Mouse (Mus musculus): Measurements from ENCODE around the gene Rilpl1. TPM values are rescaled to one million over a fixed set of nuclear protein-coding genes. Genes with fewer than 3 reads are reported as not detected.
A peak's percentile ranks its signal among the peaks of the same experiment; 100 is the strongest.

The Rilpl1 gene
- polyA plus RNA-seq, 1 experiment from 2014 or later = 28.3 TPM

DNA sequence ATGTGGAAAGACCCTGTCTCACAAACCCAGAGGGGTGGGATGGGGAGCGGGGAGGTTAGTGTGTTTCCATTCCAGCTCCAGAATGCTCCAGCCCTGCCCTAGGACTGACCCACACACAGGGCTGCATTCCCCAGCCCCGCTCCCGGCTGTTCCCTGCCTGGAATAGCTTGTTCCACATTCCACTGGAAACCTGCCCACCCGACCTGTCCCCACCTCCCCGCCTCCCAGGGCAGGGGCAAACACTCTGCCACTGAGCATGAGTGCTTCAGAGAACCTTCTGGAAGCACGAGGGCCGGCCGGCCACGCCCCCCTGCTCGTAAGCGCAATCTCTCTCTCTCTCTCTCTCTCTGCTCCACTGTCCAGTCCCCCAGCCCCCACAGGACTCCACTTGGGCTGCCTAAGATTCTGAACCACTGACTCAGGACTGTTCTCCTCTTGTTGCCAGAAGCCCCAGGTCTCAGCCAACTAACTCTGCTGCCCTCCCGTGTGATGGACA lies 21.4 kb downstream of the Rilpl1 start:
- H3K9ac ChIP-seq (ENCODE audit: low read length) = peak overlapping the region; percentile 4; the same call in 1 of the 2 replicates
- ATAC-seq (ENCODE audit: insufficient number of reproducible peaks, insufficient read depth, low FRiP score, low read depth) = peak; percentile 84
- H3K4me3 ChIP-seq (ENCODE audit: control insufficient read depth in 1 of 2, insufficient read depth in 1 of 2, low read depth in 1 of 2, low read length in 2 of 2) = no peak overlapping the region
- peaks cover 70% of the 10 kb centered on the region for H3K36me3 ChIP-seq (ENCODE audit: control insufficient read depth, insufficient read depth, low read length)
- H3K27me3 ChIP-seq (ENCODE audit: control insufficient read depth, insufficient read depth, low read length) = no peaks in the 10 kb centered on the region
- no peaks in the 10 kb centered on the region for H3K9me3 ChIP-seq (ENCODE audit: control insufficient read depth, low read length)
- H3K4me2 ChIP-seq (ENCODE audit: low read length) = peak overlapping the region; percentile 21; the same call in 1 of the 2 replicates
- WGBS = 41% methylated on average over 12 of the region's 12 CpGs
- H3K27ac ChIP-seq (replicated peaks in 1 of 2; ENCODE audit: control insufficient read depth in 1 of 2, insufficient read depth in 1 of 2, low read depth in 2 of 2, low read length in 2 of 2) = peak overlapping the region; percentile 12 to 68
- H3K4me1 ChIP-seq (ENCODE audit: control insufficient read depth in 2 of 2, insufficient read depth in 2 of 2, low read length in 2 of 2) = peaks cover 7 to 19% of the 10 kb centered on the region in 2 experiments

DNA sequence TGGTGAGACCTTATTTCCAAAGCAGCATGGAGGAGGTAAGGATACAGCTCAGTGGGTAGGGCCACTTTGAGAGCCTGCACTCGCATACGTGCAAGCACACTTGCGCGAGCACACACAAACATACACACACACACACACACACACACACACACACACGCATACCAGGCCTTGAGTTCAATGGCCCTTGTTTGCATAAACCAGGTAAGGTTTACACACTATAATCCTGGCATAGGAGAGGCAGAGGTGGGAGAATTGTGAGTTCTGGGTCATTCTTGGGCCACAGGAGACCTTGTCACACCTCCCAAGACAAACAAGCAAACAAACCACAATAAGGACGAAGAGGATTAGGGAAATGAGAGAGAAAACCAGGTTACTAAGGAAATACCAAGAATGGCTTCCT lies 22.0 kb downstream of the Rilpl1 start:
- no peaks in the 10 kb centered on the region for H3K27me3 ChIP-seq (ENCODE audit: control insufficient read depth, insufficient read depth, low read length)
- no peak for ATAC-seq (ENCODE audit: insufficient number of reproducible peaks, insufficient read depth, low FRiP score, low read depth)
- H3K4me3 ChIP-seq (ENCODE audit: control insufficient read depth in 1 of 2, insufficient read depth in 1 of 2, low read depth in 1 of 2, low read length in 2 of 2) = no peak overlapping the region
- peak overlapping the region; percentile 21; the same call in 1 of the 2 replicates for H3K4me2 ChIP-seq (ENCODE audit: low read length)
- peak overlapping the region; percentile 4; the same call in 1 of the 2 replicates for H3K9ac ChIP-seq (ENCODE audit: low read length)
- H3K4me1 ChIP-seq (ENCODE audit: control insufficient read depth in 2 of 2, insufficient read depth in 2 of 2, low read length in 2 of 2) = peaks cover 7 to 19% of the 10 kb centered on the region in 2 experiments
- 93% methylated on average over 6 of the region's 6 CpGs for WGBS
- peak overlapping the region; percentile 32 to 68; a peak in 3 of 4 replicates for H3K27ac ChIP-seq (replicated peaks in 1 of 2; ENCODE audit: control insufficient read depth in 1 of 2, insufficient read depth in 1 of 2, low read depth in 2 of 2, low read length in 2 of 2)
- peaks cover 71% of the 10 kb centered on the region for H3K36me3 ChIP-seq (ENCODE audit: control insufficient read depth, insufficient read depth, low read length)
- no peaks in the 10 kb centered on the region for H3K9me3 ChIP-seq (ENCODE audit: control insufficient read depth, low read length)

DNA sequence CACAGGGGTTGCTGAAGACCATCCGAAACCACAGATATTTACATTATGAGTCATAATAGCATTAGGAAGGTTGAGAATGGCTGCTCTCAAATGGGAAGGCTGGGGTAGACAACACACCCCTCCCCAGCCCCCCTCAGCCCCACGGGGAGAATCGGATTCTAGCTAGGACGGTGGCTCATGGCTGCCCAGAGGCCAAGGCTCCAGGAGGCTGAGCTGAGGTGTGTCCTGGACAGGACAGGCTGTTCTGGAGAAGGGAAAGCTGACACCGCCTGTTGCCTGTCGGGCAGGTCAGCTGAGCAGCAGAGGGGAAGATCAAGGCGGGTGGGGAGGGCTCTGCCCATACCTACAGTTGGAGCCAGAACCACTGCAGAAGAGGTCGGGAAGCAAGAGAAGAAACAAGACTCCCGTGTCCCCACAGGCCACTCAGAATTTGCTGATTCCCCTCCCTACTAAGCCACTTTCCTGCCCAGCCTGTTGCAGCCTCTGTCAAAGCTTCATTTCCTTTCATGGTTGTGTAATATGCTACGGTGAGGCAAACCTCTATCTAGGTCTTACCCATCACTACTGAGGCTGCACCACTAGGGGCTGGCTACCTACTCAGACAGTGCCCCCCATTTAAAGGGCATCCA lies 24.3 kb downstream of the Rilpl1 start:
- Histone ChIP-seq H3K9ac (ENCODE audit: low read length) (peak overlapping the region; percentile 25; the same call in 1 of the 2 replicates), H3K27me3 (ENCODE audit: control insufficient read depth, insufficient read depth, low read length) (no peaks in the 10 kb centered on the region), H3K9me3 (ENCODE audit: control insufficient read depth, low read length) (no peaks in the 10 kb centered on the region), H3K4me3 (ENCODE audit: control insufficient read depth in 1 of 2, insufficient read depth in 1 of 2, low read depth in 1 of 2, low read length in 2 of 2) (no peak overlapping the region), H3K27ac (replicated peaks in 1 of 2; ENCODE audit: control insufficient read depth in 1 of 2, insufficient read depth in 1 of 2, low read depth in 2 of 2, low read length in 2 of 2) (no peak overlapping the region), H3K4me1 (ENCODE audit: control insufficient read depth in 2 of 2, insufficient read depth in 2 of 2, low read length in 2 of 2) (peaks cover 7 to 19% of the 10 kb centered on the region in 2 experiments), H3K36me3 (ENCODE audit: control insufficient read depth, insufficient read depth, low read length) (peaks cover 72% of the 10 kb centered on the region), H3K4me2 (ENCODE audit: low read length) (no peak overlapping the region)
- 55% methylated on average over 10 of the region's 10 CpGs for WGBS
- ATAC-seq (ENCODE audit: insufficient number of reproducible peaks, insufficient read depth, low FRiP score, low read depth) = no peak

DNA sequence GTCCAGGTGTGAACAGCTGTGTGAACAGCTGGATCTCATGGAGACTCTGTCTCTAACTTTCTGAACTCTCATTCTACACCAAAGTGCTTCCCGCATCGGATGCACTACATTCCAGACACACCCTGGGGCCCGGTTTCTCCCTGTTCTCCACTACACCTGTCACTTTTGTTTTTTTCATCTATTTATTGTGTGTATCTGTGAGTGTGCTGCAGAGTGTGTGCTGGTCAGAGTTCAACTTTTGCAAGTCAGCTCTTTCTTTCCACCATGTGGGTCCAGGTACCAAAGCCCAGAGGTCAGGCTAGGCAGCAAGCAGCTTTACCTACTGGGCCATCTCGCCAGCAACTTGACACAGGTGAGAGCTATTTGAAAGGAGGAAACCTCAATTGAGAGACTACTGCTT lies 26.0 kb downstream of the Rilpl1 start:
- Histone ChIP-seq H3K4me2 (ENCODE audit: low read length) (no peak overlapping the region), H3K4me1 (ENCODE audit: control insufficient read depth in 2 of 2, insufficient read depth in 2 of 2, low read length in 2 of 2) (peaks cover 7 to 13% of the 10 kb centered on the region in 2 experiments), H3K27me3 (ENCODE audit: control insufficient read depth, insufficient read depth, low read length) (no peaks in the 10 kb centered on the region), H3K4me3 (ENCODE audit: control insufficient read depth in 1 of 2, insufficient read depth in 1 of 2, low read depth in 1 of 2, low read length in 2 of 2) (no peak overlapping the region), H3K27ac (replicated peaks in 1 of 2; ENCODE audit: control insufficient read depth in 1 of 2, insufficient read depth in 1 of 2, low read depth in 2 of 2, low read length in 2 of 2) (no peak overlapping the region), H3K9ac (ENCODE audit: low read length) (no peak overlapping the region), H3K9me3 (ENCODE audit: control insufficient read depth, low read length) (no peaks in the 10 kb centered on the region), H3K36me3 (ENCODE audit: control insufficient read depth, insufficient read depth, low read length) (peaks cover 80% of the 10 kb centered on the region)
- ATAC-seq (ENCODE audit: insufficient number of reproducible peaks, insufficient read depth, low FRiP score, low read depth) = no peak
- WGBS = 94% methylated on average over 4 of the region's 4 CpGs

DNA sequence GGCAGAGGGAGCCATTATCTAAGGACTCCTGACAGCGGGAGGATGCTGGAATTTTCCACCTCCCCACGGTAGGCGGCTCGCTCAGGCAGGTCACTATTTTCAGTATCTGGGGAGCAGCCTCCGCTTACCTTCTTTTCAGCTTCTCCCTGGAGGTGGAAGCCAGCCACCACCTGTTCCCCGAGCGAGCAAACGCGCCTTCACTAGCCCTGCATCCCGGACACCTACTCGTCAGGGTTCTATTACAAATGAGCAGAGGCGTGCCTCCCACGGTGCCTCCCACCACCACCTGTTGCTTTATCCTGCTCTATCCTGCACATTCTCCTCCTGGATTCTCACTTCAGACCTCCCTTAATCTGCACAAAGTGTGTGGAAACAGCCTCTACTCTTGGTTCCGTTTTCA lies 27.4 kb downstream of the Rilpl1 start:
- Histone ChIP-seq H3K27me3 (ENCODE audit: control insufficient read depth, insufficient read depth, low read length) (no peaks in the 10 kb centered on the region), H3K4me2 (ENCODE audit: low read length) (no peak overlapping the region), H3K4me3 (ENCODE audit: control insufficient read depth in 1 of 2, insufficient read depth in 1 of 2, low read depth in 1 of 2, low read length in 2 of 2) (no peak overlapping the region), H3K9ac (ENCODE audit: low read length) (no peak overlapping the region), H3K27ac (replicated peaks in 1 of 2; ENCODE audit: control insufficient read depth in 1 of 2, insufficient read depth in 1 of 2, low read depth in 2 of 2, low read length in 2 of 2) (no peak overlapping the region), H3K36me3 (ENCODE audit: control insufficient read depth, insufficient read depth, low read length) (peaks cover 89% of the 10 kb centered on the region), H3K4me1 (ENCODE audit: control insufficient read depth in 2 of 2, insufficient read depth in 2 of 2, low read length in 2 of 2) (peaks cover 6 to 8% of the 10 kb centered on the region in 2 experiments; a peak in 3 of 4 replicates), H3K9me3 (ENCODE audit: control insufficient read depth, low read length) (no peaks in the 10 kb centered on the region)
- no peak for ATAC-seq (ENCODE audit: insufficient number of reproducible peaks, insufficient read depth, low FRiP score, low read depth)
- WGBS = 62% methylated on average over 14 of the region's 14 CpGs

DNA sequence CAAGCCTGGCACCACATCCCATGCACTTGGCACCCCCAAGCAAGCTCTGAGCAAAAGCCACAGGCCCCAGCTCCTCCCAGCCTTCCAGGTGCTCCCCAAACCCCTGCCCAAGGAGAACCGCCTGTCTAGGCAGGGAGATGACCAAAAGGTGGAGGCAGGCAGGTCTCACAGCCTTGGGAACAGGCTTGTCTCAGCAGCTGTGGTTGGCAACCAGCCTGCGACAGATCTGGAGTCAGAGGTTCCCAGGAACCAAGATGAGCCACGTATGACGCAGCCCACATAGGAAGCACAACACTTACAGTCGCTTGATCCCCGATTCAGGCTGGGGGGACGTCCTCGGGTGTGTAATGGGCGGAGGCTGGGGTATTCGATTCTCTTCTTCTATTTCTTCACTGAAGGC lies 29.6 kb downstream of the Rilpl1 start:
- WGBS = 87% methylated on average over 10 of the region's 10 CpGs
- H3K36me3 ChIP-seq (ENCODE audit: control insufficient read depth, insufficient read depth, low read length) = peaks cover 77% of the 10 kb centered on the region
- H3K27me3 ChIP-seq (ENCODE audit: control insufficient read depth, insufficient read depth, low read length) = no peaks in the 10 kb centered on the region
- no peak overlapping the region for H3K4me2 ChIP-seq (ENCODE audit: low read length)
- H3K4me1 ChIP-seq (ENCODE audit: control insufficient read depth in 2 of 2, insufficient read depth in 2 of 2, low read length in 2 of 2) = peaks cover 11 to 16% of the 10 kb centered on the region in 2 experiments
- H3K4me3 ChIP-seq (ENCODE audit: control insufficient read depth in 1 of 2, insufficient read depth in 1 of 2, low read depth in 1 of 2, low read length in 2 of 2) = no peak overlapping the region
- H3K9ac ChIP-seq (ENCODE audit: low read length) = no peak overlapping the region
- no peak overlapping the region for H3K27ac ChIP-seq (replicated peaks in 1 of 2; ENCODE audit: control insufficient read depth in 1 of 2, insufficient read depth in 1 of 2, low read depth in 2 of 2, low read length in 2 of 2)
- no peaks in the 10 kb centered on the region for H3K9me3 ChIP-seq (ENCODE audit: control insufficient read depth, low read length)
- no peak for ATAC-seq (ENCODE audit: insufficient number of reproducible peaks, insufficient read depth, low FRiP score, low read depth)

DNA sequence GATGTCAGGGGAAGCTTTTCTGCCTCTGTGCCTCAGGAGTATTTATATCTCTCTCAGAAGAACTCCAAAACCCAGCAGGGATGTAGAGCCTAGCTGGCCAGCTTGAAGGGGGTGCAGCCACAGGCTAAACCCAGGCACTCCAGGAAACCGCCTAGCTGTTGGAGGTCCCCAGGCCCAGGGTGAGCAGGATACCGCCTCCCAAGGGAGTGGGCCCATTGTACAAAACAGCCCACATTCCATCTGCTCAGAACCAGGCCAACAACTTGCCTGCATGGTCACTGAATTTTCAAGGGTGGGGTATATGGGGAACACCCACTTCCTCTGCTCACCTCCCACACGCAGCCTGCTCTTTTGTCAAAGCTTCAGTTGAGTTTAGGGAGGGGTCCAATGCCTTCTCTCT lies 30.6 kb downstream of the Rilpl1 start:
- Histone ChIP-seq H3K4me3 (ENCODE audit: control insufficient read depth in 1 of 2, insufficient read depth in 1 of 2, low read depth in 1 of 2, low read length in 2 of 2) (no peak overlapping the region), H3K9me3 (ENCODE audit: control insufficient read depth, low read length) (no peaks in the 10 kb centered on the region), H3K4me1 (ENCODE audit: control insufficient read depth in 2 of 2, insufficient read depth in 2 of 2, low read length in 2 of 2) (peaks cover 11 to 16% of the 10 kb centered on the region in 2 experiments), H3K4me2 (ENCODE audit: low read length) (no peak overlapping the region), H3K9ac (ENCODE audit: low read length) (no peak overlapping the region), H3K27me3 (ENCODE audit: control insufficient read depth, insufficient read depth, low read length) (no peaks in the 10 kb centered on the region), H3K27ac (replicated peaks in 1 of 2; ENCODE audit: control insufficient read depth in 1 of 2, insufficient read depth in 1 of 2, low read depth in 2 of 2, low read length in 2 of 2) (no peak overlapping the region), H3K36me3 (ENCODE audit: control insufficient read depth, insufficient read depth, low read length) (peaks cover 79% of the 10 kb centered on the region)
- 93% methylated on average over 3 of the region's 3 CpGs for WGBS
- no peak for ATAC-seq (ENCODE audit: insufficient number of reproducible peaks, insufficient read depth, low FRiP score, low read depth)
